Mouse (Mus musculus) left cerebral cortex, adult 8-10 months (tissue): ENCODE data around the gene Mtr. TPM values are rescaled to one million over a fixed set of nuclear protein-coding genes. Genes with fewer than 3 reads are reported as not detected.

Experiments used
- DNase-seq, 2 experiments: peaks; one replicate each; pipeline ENCODE4 v3.0.0; 2022; ENCODE audit warnings: low spot score in 2 of 2
- total RNA-seq, 4 experiments: library from RNA; stranded (reverse); gene quantifications; 2 replicates each; pipeline ENCODE4 v1.2.4; 2022

The Mtr gene
- 10 to 100 TPM; 15.6 to 17.4 (median 16.6) TPM for total RNA-seq

GRCm38 (mm10) chr13:12257391-12258380 is at the start of gene Mtr:
Gene Mtr, minus strand, starts transcription at chr13:12258113.
- peak; percentile 80 to 96 for DNase-seq

- DNase-seq: no peak
Observed at GRCm38 (mm10) chr13:12307286-12307685, 49.4 kb upstream of the Mtr start.

GRCm38 (mm10) chr13:12305540-12305939 is 47.6 kb upstream of the Mtr start:
- DNase-seq: no peak

- DNase-seq: no peak
Observed at GRCm38 (mm10) chr13:12304991-12305390, 47.1 kb upstream of the Mtr start.

GRCm38 (mm10) chr13:12297777-12298176 is 39.9 kb upstream of the Mtr start:
- DNase-seq: no peak

- DNase-seq: no peak
Observed at GRCm38 (mm10) chr13:12296701-12297100, 38.8 kb upstream of the Mtr start.

GRCm38 (mm10) chr13:12293810-12294209 is 35.9 kb upstream of the Mtr start:
- DNase-seq: no peak

- no peak for DNase-seq
Observed at GRCm38 (mm10) chr13:12290700-12291099, 32.8 kb upstream of the Mtr start.

GRCm38 (mm10) chr13:12284528-12284927 is 26.6 kb upstream of the Mtr start:
- no peak for DNase-seq

GRCm38 (mm10) chr13:12283826-12284225 is 25.9 kb upstream of the Mtr start:
- DNase-seq: no peak

GRCm38 (mm10) chr13:12274721-12275120 is 16.8 kb upstream of the Mtr start:
- DNase-seq: no peak

GRCm38 (mm10) chr13:12274220-12274619 is 16.3 kb upstream of the Mtr start:
- DNase-seq: no peak

- DNase-seq: no peak
Observed at GRCm38 (mm10) chr13:12272953-12273352, 15.0 kb upstream of the Mtr start.

GRCm38 (mm10) chr13:12267971-12268370 is 10.1 kb upstream of the Mtr start:
- DNase-seq: no peak

- no peak for DNase-seq
Observed at GRCm38 (mm10) chr13:12267097-12267496, 9.2 kb upstream of the Mtr start.

- DNase-seq: no peak
Observed at GRCm38 (mm10) chr13:12263996-12264395, 6.1 kb upstream of the Mtr start.

- no peak for DNase-seq
Observed at GRCm38 (mm10) chr13:12261505-12261904, 3.6 kb upstream of the Mtr start.

- DNase-seq: no peak
Observed at GRCm38 (mm10) chr13:12256871-12257390, 982 bp downstream of the Mtr start.

- no peak for DNase-seq
Observed at GRCm38 (mm10) chr13:12255911-12256705, 1.8 kb downstream of the Mtr start.

GRCm38 (mm10) chr13:12250496-12250895 is 7.4 kb downstream of the Mtr start:
- DNase-seq: no peak

- no peak for DNase-seq
Observed at GRCm38 (mm10) chr13:12249195-12249898, 8.6 kb downstream of the Mtr start.
